Mouse (Mus musculus) limb, embryonic 14.5 days (tissue): ENCODE results near the gene Dnah3. TPM values are rescaled to one million over a fixed set of nuclear protein-coding genes. Genes with fewer than 3 reads are reported as not detected.

ENCODE experiments used
- ATAC-seq: fragments of 200-750 bp; cut with Nextera tagmentation; 2 replicates; pipeline ENCODE4 v1.8.0; 2017; ENCODE audit warnings: low read depth, moderate number of reproducible peaks, moderate TSS enrichment; ENCODE audit not compliant: low FRiP score
- DNase-seq: peaks from one replicate; pipeline ENCODE4 v3.0.0-alpha.2; 2015; ENCODE audit warnings: low spot score
- H3K27ac ChIP-seq: fragments of 300-500 bp; sonication (generic); replicated peaks from 2 replicates; pipeline ENCODE4 v1.5.1; 2014; ENCODE audit warnings: low read depth, mild to moderate bottlenecking, low read length, moderate library complexity, mixed read lengths
- H3K27me3 ChIP-seq: fragments of 300-500 bp; sonication (generic); 2 replicates; pipeline ENCODE4 v1.6.1; 2014; ENCODE audit warnings: low read length, mixed read lengths; ENCODE audit not compliant: control insufficient read depth, insufficient read depth
- H3K36me3 ChIP-seq: fragments of 300-500 bp; sonication (generic); 2 replicates; pipeline ENCODE4 v1.6.1; 2014; ENCODE audit warnings: mild to moderate bottlenecking, low read length, moderate library complexity, mixed read lengths; ENCODE audit not compliant: control insufficient read depth, insufficient read depth
- H3K4me1 ChIP-seq: fragments of 300-500 bp; sonication (generic); 2 replicates; pipeline ENCODE4 v1.6.1; 2014; ENCODE audit warnings: antibody characterized with exemption, low read length, mixed read lengths; ENCODE audit not compliant: control insufficient read depth, insufficient read depth
- H3K4me2 ChIP-seq: fragments of 300-500 bp; sonication (generic); replicated peaks from 2 replicates; pipeline ENCODE4 v1.6.1; 2014; ENCODE audit warnings: low read depth, mild to moderate bottlenecking, low read length, moderate library complexity; ENCODE audit not compliant: severe bottlenecking
- H3K4me3 ChIP-seq: fragments of 300-500 bp; sonication (generic); replicated peaks from 2 replicates; pipeline ENCODE4 v1.5.1; 2014; ENCODE audit warnings: low read length
- H3K9ac ChIP-seq: fragments of 300-500 bp; sonication (generic); 2 replicates; pipeline ENCODE4 v1.6.1; 2014; ENCODE audit warnings: mild to moderate bottlenecking, low read depth, low read length, moderate library complexity; ENCODE audit not compliant: severe bottlenecking
- H3K9me3 ChIP-seq: fragments of 300-500 bp; sonication (generic); 2 replicates; pipeline ENCODE4 v1.6.1; 2016; ENCODE audit warnings: low read length; ENCODE audit not compliant: control insufficient read depth
- POLR2A ChIP-seq: fragments of 200-500 bp; IDR thresholded peaks from 2 replicates; pipeline ENCODE4 v1.8.0; 2012; ENCODE audit warnings: inconsistent platforms, mild to moderate bottlenecking, moderate library complexity, borderline replicate concordance; ENCODE audit not compliant: insufficient read depth, insufficient read length; ENCODE audit errors: extremely low read depth
- WGBS: fragments of 180-500 bp; shearing (Covaris S2); extraction: QIAGEN DNeasy Blood & Tissue Kit; methylation state at CpG from one replicate; pipeline ENCODE4 v1.1.7; 2014; 5-methylcytosine and 5-hydroxymethylcytosine counted together
- polyA plus RNA-seq, 2 experiments: library from polyadenylated mRNA; depleted of rRNA in 1 of 2; stranded (reverse) in 1 of 2; unstranded in 1 of 2; fragments of >200 nt; fragmentation: Nextera tagmentation in 1 of 2; extraction: Ambion mirVana in 1 of 2; gene quantifications; 2 replicates each; pipeline versions ENCODE4 v1.2.1 to v1.2.3; 2012 to 2014

Gene Dnah3
- polyA plus RNA-seq, 2 experiments = 0.01 TPM; not detected in 1

DNA sequence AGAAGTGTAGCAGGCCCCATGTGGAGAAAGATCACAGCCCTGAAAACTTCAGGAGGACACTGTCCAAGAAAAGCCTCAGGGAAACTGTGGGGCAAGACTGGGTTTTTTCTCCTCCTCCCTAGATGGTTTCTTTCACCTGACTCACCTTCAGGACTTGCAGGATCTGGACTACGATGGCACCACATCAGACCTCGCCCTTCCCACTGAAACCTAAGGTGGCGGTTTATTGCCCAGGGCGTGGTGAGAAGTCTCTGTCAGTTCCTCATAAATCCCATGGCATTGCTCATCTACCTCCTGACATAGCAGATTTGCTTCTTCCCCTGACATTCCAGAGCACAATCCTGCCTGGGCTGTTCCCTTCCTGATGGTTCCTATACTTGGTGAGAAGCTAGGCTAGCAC lies 135.6 kb downstream of the Dnah3 start:
- Histone ChIP-seq H3K4me1 (no peaks in the 10 kb centered on the region), H3K4me3 (no peak overlapping the region), H3K27ac (no peak overlapping the region), H3K36me3 (no peaks in the 10 kb centered on the region), H3K4me2 (no peak overlapping the region), H3K9ac (no peak overlapping the region), H3K27me3 (no peaks in the 10 kb centered on the region), H3K9me3 (no peaks in the 10 kb centered on the region)
- no peak for ATAC-seq
- WGBS = 84% methylated on average over 4 of the region's 4 CpGs
- DNase-seq = no peak
- no peak for TF ChIP-seq POLR2A

DNA sequence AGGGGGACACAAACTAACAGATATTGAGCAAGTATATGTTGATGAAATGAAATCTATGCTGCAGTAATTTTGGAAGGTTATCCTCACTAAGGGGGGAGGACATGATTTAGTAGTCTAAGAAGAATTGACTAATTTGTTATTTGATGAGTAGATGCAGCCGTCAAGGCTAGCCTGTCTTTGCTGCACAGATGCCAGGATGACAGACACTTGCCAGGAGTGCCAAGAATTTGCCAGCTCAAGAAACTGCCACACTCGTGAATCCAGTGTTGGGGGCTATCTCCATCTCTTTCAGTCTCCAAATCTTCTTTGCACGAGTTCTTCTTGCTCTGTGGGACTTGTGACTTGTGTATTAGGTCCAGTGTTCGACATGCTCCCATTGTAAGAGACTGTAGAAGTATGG lies 136.0 kb downstream of the Dnah3 start:
- 73% methylated on average over 4 of the region's 4 CpGs for WGBS
- no peak overlapping the region for H3K4me3 ChIP-seq
- no peak overlapping the region for H3K4me2 ChIP-seq
- TF ChIP-seq POLR2A = no peak
- H3K36me3 ChIP-seq = no peaks in the 10 kb centered on the region
- H3K27ac ChIP-seq = no peak overlapping the region
- no peak for ATAC-seq
- H3K4me1 ChIP-seq = no peaks in the 10 kb centered on the region
- DNase-seq = no peak
- H3K9ac ChIP-seq = no peak overlapping the region
- H3K27me3 ChIP-seq = no peaks in the 10 kb centered on the region
- H3K9me3 ChIP-seq = no peaks in the 10 kb centered on the region

DNA sequence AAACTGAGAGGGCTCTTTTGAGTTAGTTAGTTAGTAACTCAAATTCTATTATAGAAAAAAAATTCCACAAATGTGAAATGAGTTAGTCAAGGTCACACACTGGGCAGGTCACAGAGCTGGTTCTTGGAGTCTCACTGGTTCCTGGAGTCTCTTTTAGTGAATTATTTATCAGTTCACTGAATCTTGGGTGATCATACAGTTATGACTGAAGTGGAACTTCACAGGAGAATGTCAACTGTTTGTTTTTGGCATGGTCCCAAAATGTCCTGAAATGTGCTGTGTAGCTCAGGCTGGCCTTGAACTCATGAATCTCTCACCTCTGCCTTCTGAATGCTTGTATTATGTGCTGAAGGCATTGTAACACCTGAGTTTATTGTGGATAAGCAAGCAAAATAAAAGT lies 137.7 kb downstream of the Dnah3 start:
- Histone ChIP-seq H3K4me1 (no peaks in the 10 kb centered on the region), H3K9me3 (no peaks in the 10 kb centered on the region), H3K36me3 (no peaks in the 10 kb centered on the region), H3K27ac (no peak overlapping the region), H3K9ac (no peak overlapping the region), H3K4me2 (no peak overlapping the region), H3K4me3 (no peak overlapping the region), H3K27me3 (no peaks in the 10 kb centered on the region)
- DNase-seq = no peak
- no peak for TF ChIP-seq POLR2A
- no peak for ATAC-seq

DNA sequence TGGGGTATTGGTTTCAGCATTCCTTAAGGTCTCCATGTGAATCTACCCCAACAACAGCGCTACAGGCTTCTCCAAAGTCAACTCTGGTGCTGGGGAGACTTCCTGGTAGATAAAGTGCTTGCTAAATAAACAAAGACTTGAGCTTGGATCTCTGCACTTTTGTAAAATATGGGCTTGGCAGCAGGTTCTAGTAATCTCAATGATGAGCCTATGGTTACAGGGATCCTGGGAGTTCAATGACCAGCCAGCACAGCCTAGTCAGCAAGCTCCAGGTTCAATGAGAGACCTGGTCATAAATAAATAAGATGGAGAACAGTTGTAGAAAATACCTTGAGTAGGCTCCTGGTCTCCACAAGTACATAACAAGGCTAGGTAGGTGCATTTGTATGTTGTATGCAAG lies 141.0 kb downstream of the Dnah3 start:
- WGBS = 81% methylated on average over 1 of the region's 1 CpGs
- Histone ChIP-seq H3K36me3 (no peaks in the 10 kb centered on the region), H3K4me3 (no peak overlapping the region), H3K27me3 (no peaks in the 10 kb centered on the region), H3K9ac (no peak overlapping the region), H3K9me3 (no peaks in the 10 kb centered on the region), H3K27ac (no peak overlapping the region), H3K4me1 (no peaks in the 10 kb centered on the region), H3K4me2 (no peak overlapping the region)
- no peak for TF ChIP-seq POLR2A
- DNase-seq (no peak), ATAC-seq (no peak)

DNA sequence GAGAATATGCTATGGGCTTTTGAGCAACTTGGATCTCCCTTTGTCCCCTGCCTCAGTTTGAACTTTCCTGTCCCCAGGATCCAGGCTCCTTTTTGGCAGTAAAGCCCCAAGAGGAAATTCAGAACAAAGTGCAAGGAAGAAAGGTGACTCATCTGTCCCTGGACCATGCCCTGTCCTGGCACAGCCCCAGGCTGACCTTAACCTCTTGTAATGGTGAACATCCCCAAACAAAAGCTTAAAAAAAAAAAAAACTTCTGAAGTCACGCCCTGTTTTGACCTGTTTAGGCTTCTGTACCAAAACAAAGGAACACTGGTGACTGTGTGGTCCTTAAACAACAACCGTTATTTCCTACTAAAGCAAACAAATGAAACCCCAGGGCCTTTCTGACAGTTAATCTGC lies 153.5 kb downstream of the Dnah3 start:
- ATAC-seq (no peak), DNase-seq (no peak)
- H3K4me2 ChIP-seq = no peak overlapping the region
- H3K27me3 ChIP-seq = no peaks in the 10 kb centered on the region
- H3K4me3 ChIP-seq = no peak overlapping the region
- H3K9me3 ChIP-seq = no peaks in the 10 kb centered on the region
- WGBS = 42% methylated on average over 2 of the region's 2 CpGs
- H3K27ac ChIP-seq = no peak overlapping the region
- no peak overlapping the region for H3K9ac ChIP-seq
- no peaks in the 10 kb centered on the region for H3K36me3 ChIP-seq
- TF ChIP-seq POLR2A = no peak
- H3K4me1 ChIP-seq = no peaks in the 10 kb centered on the region

DNA sequence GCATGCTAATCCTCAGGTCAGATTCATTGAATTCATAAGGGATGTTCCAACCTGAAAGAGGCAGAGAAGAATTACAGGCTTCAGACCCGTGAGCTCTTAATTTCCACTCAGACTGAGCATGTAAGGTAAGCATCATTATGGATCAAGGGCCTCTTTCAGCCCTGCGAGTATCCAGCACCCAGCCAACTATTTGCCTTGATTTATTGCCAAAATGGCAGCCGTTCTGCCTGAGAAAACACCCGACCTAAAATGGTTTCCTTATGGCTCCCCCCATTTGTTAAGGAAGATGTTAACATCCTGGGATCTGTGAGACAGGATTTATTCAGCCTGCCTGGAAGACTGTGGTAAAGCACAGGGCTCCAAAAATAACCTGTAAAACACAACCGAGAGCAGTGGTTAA lies 158.0 kb downstream of the Dnah3 start:
- no peak overlapping the region for H3K27ac ChIP-seq
- H3K9ac ChIP-seq = no peak overlapping the region
- 54% methylated on average over 5 of the region's 5 CpGs for WGBS
- ATAC-seq (no peak), DNase-seq (no peak)
- no peaks in the 10 kb centered on the region for H3K9me3 ChIP-seq
- no peaks in the 10 kb centered on the region for H3K36me3 ChIP-seq
- no peak overlapping the region for H3K4me3 ChIP-seq
- no peak for TF ChIP-seq POLR2A
- H3K27me3 ChIP-seq = no peaks in the 10 kb centered on the region
- no peaks in the 10 kb centered on the region for H3K4me1 ChIP-seq
- no peak overlapping the region for H3K4me2 ChIP-seq
